Mouse (Mus musculus) kidney, adult 2 months (tissue): ENCODE data around the gene Neu2. TPM values are rescaled to one million over a fixed set of nuclear protein-coding genes. Genes with fewer than 3 reads are reported as not detected.
A peak's percentile ranks its signal among the peaks of the same experiment; 100 is the strongest.

Experiments
- DNase-seq: peaks from one replicate; pipeline ENCODE4 v3.0.0; 2021
- H3K27ac ChIP-seq: fragments of 200-500 bp; 2 replicates; pipeline ENCODE4 v1.5.1; 2012; ENCODE audit warnings: low read depth, low read length, control low read depth, inconsistent platforms; ENCODE audit not compliant: insufficient read depth
- H3K27me3 ChIP-seq: fragments of 200-500 bp; replicated peaks from 2 replicates; pipeline ENCODE4 v1.6.1; 2012; ENCODE audit warnings: mild to moderate bottlenecking, moderate library complexity, low read length, inconsistent platforms; ENCODE audit not compliant: control insufficient read depth, insufficient read depth
- H3K36me3 ChIP-seq: fragments of 200-500 bp; 2 replicates; pipeline ENCODE4 v1.6.1; 2012; ENCODE audit warnings: mild to moderate bottlenecking, moderate library complexity, low read length, inconsistent platforms; ENCODE audit not compliant: control insufficient read depth, insufficient read depth
- H3K4me1 ChIP-seq: fragments of 200-500 bp; 2 replicates; pipeline ENCODE4 v1.6.1; 2011; ENCODE audit warnings: low read length; ENCODE audit not compliant: control insufficient read depth, insufficient read depth
- H3K4me3 ChIP-seq: fragments of 200-500 bp; 2 replicates; pipeline ENCODE4 v1.5.1; 2011; ENCODE audit warnings: mild to moderate bottlenecking, low read depth, low read length, control low read depth; ENCODE audit not compliant: insufficient read depth
- CTCF ChIP-seq: fragments of 200-500 bp; conservative IDR thresholded peaks from 2 replicates; pipeline ENCODE4 v1.5.1; 2011; ENCODE audit warnings: low read depth, mild to moderate bottlenecking, control low read depth, low read length, moderate library complexity, mixed read lengths; ENCODE audit not compliant: insufficient read depth, insufficient read length
- POLR2A ChIP-seq: fragments of 200-500 bp; IDR thresholded peaks from one replicate; pipeline ENCODE4 v1.6.1; 2011; ENCODE audit warnings: low read depth, low read length, control low read depth
- WGBS: fragments of 180-500 bp; shearing (Covaris S2); methylation state at CpG from one replicate; pipeline ENCODE4 v1.1.7; 2018; 5-methylcytosine and 5-hydroxymethylcytosine counted together
- polyA plus RNA-seq: library from polyadenylated mRNA; depleted of rRNA; stranded (reverse); fragments of >200 nt; gene quantifications from 2 replicates; pipeline ENCODE4 v1.2.3, GENCODE M21; 2012

The Neu2 gene
- polyA plus RNA-seq, 1 experiment: 20.3 TPM

DNA sequence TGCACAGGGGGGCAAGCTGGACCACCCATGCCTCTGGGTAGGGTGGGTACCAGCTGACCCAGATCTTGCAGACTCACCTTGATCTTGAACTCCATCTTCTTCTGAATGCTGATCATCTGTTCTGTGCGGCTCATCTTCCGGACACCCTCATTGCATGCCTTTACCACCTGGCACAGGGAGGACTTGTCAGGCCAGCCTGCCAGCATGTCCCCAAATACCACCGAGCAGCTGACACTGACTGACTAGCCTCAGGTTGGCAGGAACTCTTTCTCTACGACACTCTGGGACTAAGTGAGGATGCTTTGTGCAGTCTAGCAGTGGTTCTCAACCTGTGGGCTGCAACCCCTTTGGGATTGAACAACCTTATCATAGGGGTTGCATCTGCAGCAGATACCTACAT is 27.1 kb upstream of the Neu2 start:
- Histone ChIP-seq H3K36me3 (no peaks in the 10 kb centered on the region), H3K4me3 (no peak overlapping the region), H3K4me1 (no peaks in the 10 kb centered on the region), H3K27ac (no peak overlapping the region), H3K27me3 (no peaks in the 10 kb centered on the region)
- no peak for DNase-seq
- WGBS: 87% methylated on average over 4 of the region's 4 CpGs
- TF ChIP-seq CTCF (no peak), POLR2A (no peak)

DNA sequence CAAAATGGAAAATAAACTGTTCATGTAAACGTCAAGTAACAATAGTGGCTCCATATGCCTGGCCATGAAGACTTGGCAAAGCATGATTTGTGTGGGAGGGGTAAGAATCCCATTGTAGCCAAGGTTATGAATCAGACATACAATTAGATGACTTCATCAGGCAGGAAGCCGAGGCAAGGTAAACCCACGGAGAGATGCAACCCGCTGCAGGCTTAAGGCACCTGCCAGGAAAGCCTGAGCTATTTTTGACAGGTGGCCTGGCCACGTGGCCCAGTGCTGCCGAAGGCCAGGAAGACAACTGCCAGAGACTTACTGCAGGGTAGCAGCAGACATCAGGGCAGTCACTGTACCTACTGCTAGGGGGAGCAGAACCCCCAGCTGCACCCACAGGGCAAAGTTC is 23.3 kb upstream of the Neu2 start:
- no peak for TF ChIP-seq CTCF
- no peak for TF ChIP-seq POLR2A
- Histone ChIP-seq H3K36me3 (no peaks in the 10 kb centered on the region), H3K4me3 (no peak overlapping the region), H3K4me1 (no peaks in the 10 kb centered on the region), H3K27ac (no peak overlapping the region), H3K27me3 (no peaks in the 10 kb centered on the region)
- DNase-seq: no peak
- WGBS: 68% methylated on average over 6 of the region's 6 CpGs

DNA sequence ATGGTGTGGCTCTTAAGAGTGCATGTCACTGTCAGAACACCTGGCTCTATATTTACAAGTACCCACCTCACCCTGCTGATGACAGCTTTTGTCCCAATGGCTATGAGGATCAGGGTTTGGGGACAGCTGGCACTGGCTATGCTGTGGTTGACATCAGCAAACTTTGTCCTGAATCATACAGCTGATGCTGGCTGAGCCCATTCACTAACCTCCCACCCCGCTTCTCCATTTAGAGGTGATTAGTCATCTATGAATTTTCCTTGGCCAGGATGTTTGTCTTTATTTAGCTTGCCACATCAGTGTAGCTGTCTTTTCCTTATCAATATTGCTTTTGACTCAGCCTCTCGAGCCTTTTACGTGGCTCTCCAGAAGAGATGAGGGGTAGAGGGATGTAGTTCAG is 17.4 kb upstream of the Neu2 start:
- Histone ChIP-seq H3K27me3 (no peaks in the 10 kb centered on the region), H3K4me3 (no peak overlapping the region), H3K4me1 (no peaks in the 10 kb centered on the region), H3K27ac (no peak overlapping the region), H3K36me3 (no peaks in the 10 kb centered on the region)
- no peak for DNase-seq
- 90% methylated on average over 3 of the region's 3 CpGs for WGBS
- TF ChIP-seq POLR2A: no peak
- no peak for TF ChIP-seq CTCF

DNA sequence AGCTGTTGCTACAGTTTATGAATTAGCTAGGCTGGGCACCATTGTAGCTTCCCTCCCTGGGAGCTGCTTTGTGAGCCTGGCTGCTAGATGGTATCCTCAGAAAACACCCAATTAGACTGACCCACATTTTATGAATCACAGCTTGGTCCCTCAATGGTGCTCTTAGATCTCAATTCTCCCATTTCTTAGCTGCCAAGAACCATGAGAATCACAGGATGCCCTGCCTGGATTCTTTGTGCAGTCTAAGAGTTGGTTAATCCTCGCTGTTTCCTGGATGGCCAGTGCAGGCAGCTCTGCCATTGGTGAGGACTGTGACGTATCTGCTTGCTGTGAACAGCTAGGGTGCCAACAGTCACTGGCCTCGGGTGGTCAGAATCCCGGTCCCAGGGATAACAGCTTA is 16.1 kb upstream of the Neu2 start:
- no peak overlapping the region for H3K27ac ChIP-seq
- no peaks in the 10 kb centered on the region for H3K4me1 ChIP-seq
- no peak overlapping the region for H3K4me3 ChIP-seq
- 79% methylated on average over 4 of the region's 4 CpGs for WGBS
- no peak for DNase-seq
- H3K36me3 ChIP-seq: no peaks in the 10 kb centered on the region
- no peaks in the 10 kb centered on the region for H3K27me3 ChIP-seq
- TF ChIP-seq POLR2A (no peak), CTCF (no peak)

DNA sequence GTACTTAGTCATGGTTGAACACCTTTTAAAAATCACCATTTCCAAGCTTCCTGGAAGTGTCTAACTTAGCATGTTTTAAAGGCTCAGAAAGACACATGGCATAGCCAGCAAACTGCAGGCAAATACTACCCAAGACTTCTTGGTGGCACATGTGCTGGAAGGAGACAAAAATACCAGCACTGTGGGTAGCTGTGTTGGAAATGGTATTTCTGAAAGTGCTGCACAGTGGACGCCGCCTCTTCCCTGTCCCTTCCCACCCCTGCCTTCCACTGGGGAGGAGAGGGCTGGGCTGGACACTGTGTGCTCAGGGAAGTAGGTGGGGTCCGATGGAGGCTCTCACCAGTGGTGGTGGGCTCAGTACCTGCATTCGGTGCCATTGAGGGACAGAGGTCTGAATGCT is 4.2 kb upstream of the Neu2 start:
- no peak for TF ChIP-seq CTCF
- no peak for TF ChIP-seq POLR2A
- Histone ChIP-seq H3K4me1 (no peaks in the 10 kb centered on the region), H3K27me3 (no peaks in the 10 kb centered on the region), H3K36me3 (no peaks in the 10 kb centered on the region; the same call in 1 of the 2 replicates), H3K4me3 (no peak overlapping the region), H3K27ac (no peak overlapping the region)
- WGBS: 86% methylated on average over 4 of the region's 4 CpGs
- DNase-seq: no peak

DNA sequence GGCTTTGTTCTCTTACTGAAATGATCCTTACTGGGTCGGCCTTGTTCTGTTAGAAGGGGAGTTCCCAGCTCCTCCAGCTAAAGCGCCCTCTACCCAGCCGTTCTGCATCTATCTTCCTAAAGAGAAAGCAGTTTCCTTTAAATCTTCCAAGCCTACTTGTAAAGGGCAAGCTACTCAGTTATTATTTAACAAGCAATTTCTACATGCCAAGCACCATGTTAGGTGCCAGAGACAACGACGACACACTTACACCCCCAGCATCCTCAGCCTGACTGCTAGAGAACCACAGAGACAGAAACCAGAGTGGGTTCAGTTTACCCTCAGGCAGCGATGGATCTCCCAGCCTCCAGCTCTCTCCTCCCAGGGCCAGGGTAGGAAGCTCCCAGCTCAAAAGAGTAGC is 1.8 kb upstream of the Neu2 start:
- TF ChIP-seq POLR2A (no peak), CTCF (no peak)
- peak; percentile 71 for DNase-seq
- Histone ChIP-seq H3K27me3 (no peaks in the 10 kb centered on the region), H3K27ac (no peak overlapping the region), H3K4me3 (no peak overlapping the region), H3K4me1 (no peaks in the 10 kb centered on the region), H3K36me3 (no peaks in the 10 kb centered on the region)
- 45% methylated on average over 6 of the region's 6 CpGs for WGBS

DNA sequence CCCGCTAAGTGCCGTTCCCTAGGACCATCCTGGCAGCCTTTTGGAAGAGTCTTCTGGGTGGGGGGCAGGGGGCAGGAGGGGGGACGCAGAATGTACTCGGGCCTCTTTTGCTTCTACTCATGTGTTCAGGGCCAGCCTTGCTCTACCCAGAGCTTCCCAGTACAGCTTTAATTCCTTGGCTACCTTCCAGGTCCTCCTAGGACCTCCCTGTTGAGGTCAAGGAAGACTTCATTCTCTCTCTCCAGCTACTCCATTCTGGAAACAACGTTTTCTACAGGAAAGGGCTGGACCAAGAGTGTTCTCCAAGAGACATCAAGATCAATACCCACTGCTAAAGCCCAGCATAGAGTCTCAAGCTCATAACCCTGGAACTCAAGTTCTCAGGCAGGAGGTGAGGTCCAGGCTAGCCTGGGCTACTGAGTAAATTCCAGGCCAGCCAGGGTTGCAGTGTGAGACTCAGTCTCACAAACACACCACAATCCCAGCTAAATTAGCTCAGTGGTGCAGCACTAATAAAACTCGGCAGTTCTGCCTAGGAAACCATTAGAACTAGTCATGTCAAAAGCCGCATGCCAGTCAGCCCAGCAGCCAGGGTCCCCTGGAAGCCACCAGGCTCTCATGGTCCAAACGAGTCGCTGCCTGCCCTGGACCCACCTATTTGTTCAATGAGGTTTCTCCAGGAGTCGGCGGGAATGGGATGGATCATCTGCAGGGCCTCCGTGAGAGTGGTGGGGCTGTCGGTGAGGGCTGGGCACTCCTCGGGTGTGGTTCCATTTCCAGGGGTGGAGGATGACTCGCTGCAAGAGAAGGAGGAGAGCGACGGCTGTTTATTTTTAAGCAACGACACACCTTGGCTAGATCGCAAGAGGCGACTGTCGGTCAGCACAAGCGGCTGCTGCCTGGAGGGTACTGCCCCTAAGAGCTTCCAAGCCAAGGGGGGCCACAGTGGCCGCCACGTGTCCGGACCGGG is 813 bp upstream of the Neu2 start:
- no peaks in the 10 kb centered on the region for H3K36me3 ChIP-seq
- H3K4me3 ChIP-seq: 0 out of 2 replicates have a peak overlapping the region, but pooled peaks have one; percentile 43
- WGBS: 37% methylated on average over 26 of the region's 26 CpGs
- no peaks in the 10 kb centered on the region for H3K27me3 ChIP-seq
- no peaks in the 10 kb centered on the region for H3K4me1 ChIP-seq
- no peak for TF ChIP-seq CTCF
- TF ChIP-seq POLR2A: no peak
- DNase-seq: peak; percentile 23
- H3K27ac ChIP-seq: no peak overlapping the region

DNA sequence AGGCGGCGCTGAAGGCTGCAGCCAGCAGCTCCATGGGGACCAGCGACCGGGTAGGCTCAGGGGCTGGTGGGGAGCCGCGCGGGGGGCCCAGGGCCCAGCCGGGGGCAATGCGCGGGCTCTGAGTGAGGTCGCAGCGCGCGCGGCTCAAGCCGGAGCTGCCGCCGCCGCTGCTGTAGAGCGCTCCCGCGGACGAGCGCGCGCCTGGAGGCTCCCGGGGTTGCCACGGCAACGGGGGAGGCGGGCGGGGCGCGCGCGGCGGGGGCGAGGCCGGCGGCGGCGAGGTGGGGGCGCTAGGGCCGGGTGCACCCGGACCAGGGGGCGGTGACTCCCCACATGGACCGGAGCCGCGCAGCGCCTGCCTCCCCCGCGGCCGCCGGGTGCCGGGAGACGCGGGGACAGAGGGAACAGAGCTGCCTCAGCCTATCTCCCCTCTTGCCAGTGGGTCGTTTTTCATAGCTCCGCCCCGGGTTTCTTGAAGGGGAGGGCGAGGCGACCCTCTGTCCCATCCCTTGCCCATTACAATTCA is 540 bp downstream of the Neu2 start:
- TF ChIP-seq POLR2A (no peak), CTCF (no peak)
- no peaks in the 10 kb centered on the region for H3K4me1 ChIP-seq
- WGBS: 1% methylated on average over 57 of the region's 61 CpGs
- peak overlapping the region; percentile 43 for H3K4me3 ChIP-seq
- no peaks in the 10 kb centered on the region for H3K27me3 ChIP-seq
- DNase-seq: peak; percentile 44
- no peaks in the 10 kb centered on the region for H3K36me3 ChIP-seq
- H3K27ac ChIP-seq: no peak overlapping the region
